Mouse (Mus musculus): ENCODE results near the gene Foxn3.

The Foxn3 gene

DNA sequence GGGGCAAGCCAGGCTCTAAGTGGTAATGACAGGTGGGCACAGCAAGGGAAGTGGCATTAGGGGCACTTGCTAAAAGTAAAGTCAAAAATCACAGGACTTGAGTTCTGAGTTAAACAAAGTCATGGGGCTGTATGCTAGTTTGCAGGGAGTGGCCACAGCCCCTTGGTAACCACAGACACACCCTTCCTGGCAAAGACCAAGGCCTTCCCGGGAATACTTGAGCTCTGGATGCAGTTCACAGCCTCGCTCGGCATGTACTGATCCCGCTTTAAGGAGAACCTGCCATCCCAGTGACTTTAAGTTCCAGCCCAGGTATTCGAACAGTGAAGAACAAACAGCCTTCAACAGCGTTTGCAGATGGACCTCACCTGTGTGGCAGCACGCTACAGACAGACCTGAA is 211.2 kb downstream of the Foxn3 start:
- peak; percentile 37 for DNase-seq (ENCODE audit: low spot score)

DNA sequence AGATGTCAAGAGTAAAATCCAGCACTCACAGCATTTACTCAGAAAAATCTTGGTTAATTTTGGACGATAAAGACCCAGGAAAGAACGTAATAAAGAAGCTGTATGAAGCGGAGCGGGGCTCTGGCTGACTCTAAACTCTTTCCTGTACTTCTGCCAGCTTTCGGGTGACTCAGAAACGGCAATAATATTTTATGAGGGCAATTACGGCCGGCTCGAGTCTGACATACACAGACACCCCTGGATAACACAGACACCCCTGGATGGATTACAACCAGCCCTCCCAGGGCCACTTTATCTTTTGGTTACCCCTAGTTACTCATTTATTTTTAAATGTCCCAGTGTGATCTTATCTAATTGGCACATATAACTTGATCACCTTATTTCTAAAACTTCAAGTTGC is 211.7 kb downstream of the Foxn3 start:
- no peak for DNase-seq (ENCODE audit: low spot score)

- DNase-seq (ENCODE audit: low spot score) = no peak
Measured at GRCm38 (mm10) chr12:99349650-99349997, 213.8 kb downstream of the Foxn3 start.

- no peak for DNase-seq (ENCODE audit: low spot score)
Measured at GRCm38 (mm10) chr12:99348940-99349649, 214.3 kb downstream of the Foxn3 start.

DNA sequence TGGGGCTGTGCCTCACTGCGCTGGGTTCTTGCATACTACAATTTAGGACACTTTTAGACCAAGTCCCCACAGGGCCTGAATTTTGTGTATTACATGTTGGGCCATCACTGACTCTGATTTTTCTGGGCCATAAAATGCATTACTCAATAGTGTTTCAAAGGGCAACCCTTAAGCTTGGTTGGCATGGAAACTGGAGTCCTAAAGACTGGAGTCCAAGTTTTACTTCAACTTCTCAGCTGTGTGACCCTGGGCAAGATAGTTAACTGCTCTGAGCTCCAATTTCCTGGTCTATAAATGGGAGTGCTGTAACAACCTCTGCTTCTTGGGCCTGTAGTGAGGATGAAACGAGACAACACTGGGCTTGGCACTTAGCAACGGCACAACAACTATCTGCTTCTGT is 215.9 kb downstream of the Foxn3 start:
- DNase-seq (ENCODE audit: low spot score) = no peak

GRCm38 (mm10) chr12:99346982-99347381 is 216.4 kb downstream of the Foxn3 start:
- DNase-seq (ENCODE audit: low spot score) = no peak

DNA sequence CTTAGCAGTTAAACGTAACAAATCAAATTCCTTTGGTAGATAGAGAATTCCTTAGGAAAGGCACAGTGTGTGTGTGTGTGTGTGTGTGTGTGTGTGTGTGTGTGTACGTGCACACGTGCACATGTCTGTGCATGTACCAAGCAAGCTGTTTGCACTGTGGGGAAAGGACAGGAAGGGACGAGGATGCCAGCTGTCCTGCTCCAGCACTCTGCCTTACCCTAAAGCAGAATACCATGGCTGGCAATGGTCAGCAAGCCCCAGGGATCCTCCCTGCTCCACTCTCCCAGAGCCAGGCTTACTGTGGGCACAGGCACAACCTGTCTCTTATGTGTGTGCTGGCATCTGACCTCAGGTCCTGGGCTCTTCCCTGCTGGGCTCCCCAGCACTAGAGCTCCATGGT is 218.1 kb downstream of the Foxn3 start:
- DNase-seq (ENCODE audit: low spot score) = no peak

DNA sequence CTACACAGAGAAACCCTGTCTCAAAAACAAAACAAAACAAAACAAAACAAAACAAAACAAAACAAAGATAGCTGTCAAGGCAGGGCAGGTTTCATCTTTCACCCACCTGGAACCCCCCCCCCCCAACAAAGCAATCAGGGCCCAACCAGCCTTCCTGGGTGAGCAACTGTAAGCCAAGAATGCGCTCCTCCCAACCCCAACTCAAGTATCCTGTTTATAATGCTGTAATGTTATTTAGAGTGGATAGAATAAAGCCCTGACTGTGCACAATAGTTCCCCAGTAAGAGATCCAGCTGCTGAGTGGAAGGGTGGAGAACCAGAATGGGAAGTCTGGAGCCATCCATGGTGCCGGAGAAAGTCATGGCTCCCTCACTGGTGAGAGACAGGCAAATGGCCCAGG is 220.0 kb downstream of the Foxn3 start:
- no peak for DNase-seq (ENCODE audit: low spot score)

GRCm38 (mm10) chr12:99342160-99342559 is 221.2 kb downstream of the Foxn3 start:
- DNase-seq (ENCODE audit: low spot score) = no peak

- no peak for DNase-seq (ENCODE audit: low spot score)
Measured at GRCm38 (mm10) chr12:99341751-99342150, 221.6 kb downstream of the Foxn3 start.

GRCm38 (mm10) chr12:99340418-99341182 is 222.8 kb downstream of the Foxn3 start:
- DNase-seq (ENCODE audit: low spot score) = no peak

- DNase-seq (ENCODE audit: low spot score) = no peak
Measured at GRCm38 (mm10) chr12:99339640-99340325, 223.6 kb downstream of the Foxn3 start.

- no peak for DNase-seq (ENCODE audit: low spot score)
Measured at GRCm38 (mm10) chr12:99338754-99339153, 224.6 kb downstream of the Foxn3 start.

GRCm38 (mm10) chr12:99337171-99337435 is 226.3 kb downstream of the Foxn3 start:
- DNase-seq (ENCODE audit: low spot score) = no peak

- peak; percentile 48 for DNase-seq (ENCODE audit: low spot score)
Measured at GRCm38 (mm10) chr12:99336349-99337170, 226.8 kb downstream of the Foxn3 start.

DNA sequence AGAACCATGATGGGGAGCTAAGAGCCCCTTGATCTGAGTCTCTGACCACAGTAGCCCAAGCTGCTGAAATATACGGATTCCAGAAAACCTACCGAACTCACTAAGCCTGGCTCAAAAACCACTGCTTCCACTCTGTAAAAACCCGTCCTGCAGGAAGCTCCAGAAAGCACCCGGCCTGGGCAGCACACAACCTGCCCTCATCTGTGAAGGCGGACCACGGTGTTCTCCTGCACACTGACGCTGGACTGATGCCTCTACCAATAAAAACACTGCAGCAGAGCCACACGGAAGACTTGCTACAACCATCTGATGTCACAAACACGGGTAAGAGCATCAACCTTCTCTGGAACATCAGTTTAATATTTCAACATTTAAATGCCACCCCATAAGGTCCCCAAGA is 227.8 kb downstream of the Foxn3 start:
- DNase-seq (ENCODE audit: low spot score) = no peak

GRCm38 (mm10) chr12:99334026-99334425 is 229.4 kb downstream of the Foxn3 start:
- no peak for DNase-seq (ENCODE audit: low spot score)

- DNase-seq (ENCODE audit: low spot score) = no peak
Measured at GRCm38 (mm10) chr12:99333304-99333968, 229.9 kb downstream of the Foxn3 start.

- DNase-seq (ENCODE audit: low spot score) = no peak
Measured at GRCm38 (mm10) chr12:99332144-99332807, 231.1 kb downstream of the Foxn3 start.

DNA sequence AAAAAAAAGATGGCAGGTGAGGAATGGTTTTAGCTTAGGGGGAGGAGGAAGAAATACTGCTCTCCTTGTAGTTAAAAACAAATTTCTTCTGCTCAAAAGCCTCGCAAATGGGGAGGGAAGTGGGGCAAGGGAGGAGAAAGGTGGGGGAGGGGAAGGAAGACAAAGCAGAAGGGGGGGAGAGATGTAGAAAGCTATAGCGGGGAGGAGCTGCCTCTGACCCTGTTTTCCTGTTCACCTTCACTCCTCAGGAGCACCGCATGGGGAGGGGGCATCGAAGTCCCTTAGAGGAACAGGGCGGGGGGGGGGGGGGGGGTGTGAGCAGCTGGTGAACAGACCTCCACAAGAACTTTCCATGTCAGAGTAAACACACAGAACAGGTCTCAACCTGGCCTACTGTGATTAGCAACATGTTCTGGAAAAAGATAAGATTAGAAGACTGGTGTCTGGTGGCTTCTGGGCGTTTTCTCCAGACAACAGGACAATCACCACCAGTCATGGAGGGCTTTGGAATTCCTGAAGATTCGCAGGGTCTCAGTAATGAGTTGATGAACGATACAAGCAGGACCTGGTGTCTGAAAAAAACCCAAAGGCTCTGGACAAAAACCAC is 231.9 kb downstream of the Foxn3 start:
- DNase-seq (ENCODE audit: low spot score) = no peak

GRCm38 (mm10) chr12:99330822-99331285 is 232.5 kb downstream of the Foxn3 start:
- DNase-seq (ENCODE audit: low spot score) = no peak

All from ovary, postnatal 36 days (tissue).